Mouse (Mus musculus) brain, embryonic 14.5 days (tissue): ENCODE results near the gene Taf9b.

Experiments
- CTCF ChIP-seq: fragments of 200-500 bp; IDR thresholded peaks from 2 replicates; pipeline ENCODE4 v1.5.1; 2012; ENCODE audit warnings: inconsistent platforms, mild to moderate bottlenecking, moderate library complexity, borderline replicate concordance; ENCODE audit not compliant: insufficient read depth, insufficient read length; ENCODE audit errors: extremely low read depth
- POLR2A ChIP-seq: fragments of 200-500 bp; IDR thresholded peaks from 2 replicates; pipeline ENCODE4 v1.6.1; 2012; ENCODE audit warnings: mild to moderate bottlenecking, inconsistent platforms, borderline replicate concordance; ENCODE audit not compliant: poor library complexity, insufficient read depth, insufficient read length, severe bottlenecking; ENCODE audit errors: extremely low read depth

DNA sequence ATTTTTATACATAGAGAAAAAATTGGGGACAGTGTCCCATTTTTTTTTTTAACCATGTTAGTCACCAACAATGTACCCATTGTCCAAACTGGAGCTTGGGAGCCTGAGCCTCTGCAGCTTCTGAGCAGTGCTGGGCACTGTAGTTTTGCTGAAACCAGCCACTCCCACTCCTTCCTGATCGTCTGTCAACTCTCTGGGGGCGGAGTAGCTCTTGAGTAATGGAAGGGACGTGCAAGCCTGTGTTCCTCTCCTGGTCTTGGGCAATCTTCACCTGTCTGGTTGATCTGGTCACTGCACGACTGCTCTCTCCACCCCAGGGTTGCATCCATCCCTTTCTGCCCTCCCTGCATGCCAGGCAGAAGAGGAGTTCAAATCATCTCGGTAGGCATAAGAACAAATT is 57.0 kb downstream of the Taf9b start:
- TF ChIP-seq POLR2A (no peak), CTCF (no peak)
